Mouse (Mus musculus): ENCODE measurements around the gene Utp11.

GRCm38 (mm10) chr4:124738783-124739182, 45.4 kb upstream of the Utp11 start:
- TF ChIP-seq CTCF (IDR thresholded peaks at IDR 0.05; ENCODE audit: low read depth, low read length) (no peak), POLR2A (IDR thresholded peaks at IDR 0.05; ENCODE audit: extremely low read depth, insufficient read depth, low read length) (no peak)
